Mouse (Mus musculus) natural killer cell, adult 2 months (primary cell): ENCODE data around the gene Pithd1.

Experiments
- DNase-seq, 2 experiments: peaks; one replicate each; pipeline ENCODE4 v3.0.0; 2022; ENCODE audit warnings: low spot score in 2 of 2

The Pithd1 gene

GRCm38 (mm10) chr4:135930239-135930638, 56.8 kb downstream of the Pithd1 start:
- no peak for DNase-seq

- DNase-seq = no peak
Measured at GRCm38 (mm10) chr4:135929828-135930227, 57.2 kb downstream of the Pithd1 start.

- DNase-seq = no peak
Measured at GRCm38 (mm10) chr4:135929405-135929804, 57.7 kb downstream of the Pithd1 start.

GRCm38 (mm10) chr4:135928376-135928775, 58.7 kb downstream of the Pithd1 start:
- no peak for DNase-seq

GRCm38 (mm10) chr4:135926861-135927260, 60.2 kb downstream of the Pithd1 start:
- no peak for DNase-seq

- no peak for DNase-seq
Measured at GRCm38 (mm10) chr4:135926195-135926808, 60.8 kb downstream of the Pithd1 start.
